Mouse (Mus musculus) testis, postnatal 10 days (tissue): ENCODE results near the gene Kbtbd4.

Source experiments
- DNase-seq: peaks from one replicate; pipeline ENCODE4 v3.0.0; 2021; ENCODE audit warnings: low spot score

The Kbtbd4 gene

DNA sequence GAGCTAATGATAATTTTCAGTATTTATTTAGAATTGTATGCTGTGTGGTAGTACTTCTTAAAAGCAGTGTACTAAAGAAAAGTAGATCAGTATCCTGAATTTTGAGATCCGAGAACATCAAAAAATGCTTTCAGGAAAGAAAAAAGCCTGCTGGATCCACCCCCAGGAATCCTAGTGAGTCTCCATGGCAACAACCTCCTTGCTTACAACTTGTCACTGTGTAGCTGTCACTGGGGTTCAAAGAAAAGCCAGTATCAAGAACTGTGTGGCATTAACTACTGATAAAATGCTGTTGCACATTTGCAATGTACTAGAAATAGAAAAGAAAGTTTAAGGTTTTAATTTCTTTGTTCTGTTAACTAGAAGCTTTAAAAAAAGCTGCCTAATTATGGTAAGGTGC is 51.5 kb downstream of the Kbtbd4 start:
- no peak for DNase-seq

DNA sequence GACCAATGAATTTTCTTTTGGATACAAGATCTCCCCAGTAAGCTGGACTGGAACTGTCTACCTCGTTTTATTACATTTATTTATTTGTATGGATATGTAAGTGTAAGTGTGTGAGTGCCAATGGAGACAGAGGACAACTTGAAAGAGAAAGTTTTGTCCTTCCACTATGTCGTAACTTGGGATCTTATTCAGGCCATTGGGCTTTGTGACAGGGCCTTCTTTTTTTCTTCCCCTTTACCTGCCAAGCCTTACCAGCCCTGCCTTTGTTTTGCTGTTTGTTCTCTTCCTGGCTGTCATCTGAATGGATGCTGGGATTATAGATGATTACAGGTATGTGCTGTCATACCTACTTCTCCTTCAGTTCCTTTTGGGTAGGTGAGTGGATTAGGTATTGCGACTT is 54.3 kb downstream of the Kbtbd4 start:
- no peak for DNase-seq

- DNase-seq = no peak
Observed at GRCm38 (mm10) chr2:90960012-90960411, 55.5 kb downstream of the Kbtbd4 start.
